Mouse (Mus musculus) ES-Bruce4 (cell line): Measurements from ENCODE around the gene Tnni3k.

Experiments
- CTCF ChIP-seq: IDR thresholded peaks from one replicate; pipeline ENCODE4 v1.8.1; 2011; ENCODE audit warnings: low read depth, low read length
- EP300 ChIP-seq: IDR thresholded peaks from 2 replicates; pipeline ENCODE4 v1.6.1; 2011; ENCODE audit warnings: low read depth, low read length; ENCODE audit not compliant: insufficient read depth
- POLR2A ChIP-seq: IDR thresholded peaks from one replicate; pipeline ENCODE4 v1.8.1; 2011; ENCODE audit warnings: low read length; ENCODE audit not compliant: insufficient read depth

DNA sequence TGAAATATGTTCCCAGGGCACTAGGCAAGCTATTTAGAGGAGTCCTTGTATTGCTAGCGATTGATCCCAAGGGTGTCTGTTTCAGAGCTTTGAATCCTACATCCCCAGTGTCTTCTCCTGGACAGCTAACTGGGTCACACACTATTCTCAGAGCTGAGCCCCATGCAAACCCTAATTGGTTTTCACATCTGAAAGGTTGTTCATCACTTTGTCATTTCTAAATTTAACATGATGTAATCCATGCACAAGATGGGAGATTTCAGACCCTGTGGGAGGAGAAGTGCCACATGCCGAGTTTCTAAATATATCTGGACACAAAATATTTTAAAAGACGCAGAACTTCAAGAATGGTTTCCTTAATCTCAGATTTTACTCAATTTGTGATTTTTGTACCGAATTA lies 230.5 kb downstream of the Tnni3k start:
- TF ChIP-seq CTCF, result no peak
- no peak for TF ChIP-seq EP300
- no peak for TF ChIP-seq POLR2A
